Mouse (Mus musculus): ENCODE results near the gene Tmem179. TPM values are rescaled to one million over a fixed set of nuclear protein-coding genes. Genes with fewer than 3 reads are reported as not detected.

Gene Tmem179
- total and polyA plus RNA-seq, 3 experiments, result not detected

DNA sequence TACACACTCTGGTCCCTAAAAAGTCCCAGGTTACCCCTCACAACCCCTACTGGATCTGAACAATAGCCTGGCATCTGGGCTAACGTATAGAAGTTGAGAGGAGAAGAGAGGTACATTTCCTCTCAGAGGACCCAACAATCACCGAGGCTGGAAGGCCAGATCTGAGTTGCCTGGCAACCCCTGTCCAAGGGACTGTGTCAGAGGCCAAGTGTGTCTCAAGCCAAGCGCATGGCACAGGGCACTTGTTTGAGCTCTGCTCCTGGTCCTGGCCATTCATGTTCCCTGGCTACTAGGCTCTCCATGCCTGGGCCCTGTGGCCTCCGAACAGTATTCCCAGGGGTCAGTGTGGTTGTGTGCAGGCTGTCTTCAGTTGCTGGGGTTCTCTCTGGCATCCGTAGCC is 20.4 kb downstream of the Tmem179 start:
- in situ Hi-C loops (cut with MboI; ENCODE audit: low pct_ligation_motif_present, low pct_unique_long_range_greater_than_20kb, low sequenced_read_pairs) (no loop called here), dilution Hi-C loops (cut with MboI; ENCODE audit: extremely low pct_ligation_motif_present, extremely low pct_unique_long_range_greater_than_20kb, low sequenced_read_pairs) (no loop called here)
- TF ChIP-seq CTCF (conservative IDR thresholded peaks at IDR 0.05 in 1 of 2, IDR thresholded peaks at IDR 0.05 in 1 of 2; ENCODE audit: low read depth in 2 of 2, low read length in 2 of 2) (no peak), MEF2A (IDR thresholded peaks at IDR 0.05; ENCODE audit: borderline replicate concordance, low read depth, low read length) (no peak), USF2 (conservative IDR thresholded peaks at IDR 0.05; ENCODE audit: low read depth, low read length) (no peak), CHD2 (IDR thresholded peaks at IDR 0.05; ENCODE audit: low read length) (no peak)
- Histone ChIP-seq H3K4me3 (replicated peaks in 1 of 3; ENCODE audit: low read depth in 2 of 3, low read length in 2 of 3, poor library complexity in 1 of 3) (no peak overlapping the region), H3K9me3 (replicated peaks; ENCODE audit: low read length) (peaks cover 2% of the 10 kb centered on the region), H3K27me3 (replicated peaks) (peaks cover 85% of the 10 kb centered on the region), H3K4me2 (ENCODE audit: insufficient read depth, low read depth, poor library complexity, severe bottlenecking) (no peak overlapping the region), H3K79me2 (replicated peaks; ENCODE audit: control insufficient read depth, extremely low read depth, insufficient read depth, poor library complexity, severe bottlenecking) (no peaks in the 10 kb centered on the region), H3K36me3 (replicated peaks in 1 of 2; ENCODE audit: control insufficient read depth in 1 of 2, insufficient read depth in 1 of 2, low read length in 1 of 2) (no peaks in the 10 kb centered on the region), H3K9ac (ENCODE audit: insufficient read depth, low read depth) (no peak overlapping the region), H3K27ac (ENCODE audit: insufficient read depth, low read depth) (no peak overlapping the region), H3K4me1 (ENCODE audit: control insufficient read depth in 1 of 2, insufficient read depth in 2 of 2) (no peaks in the 10 kb centered on the region; a peak in 1 of 4 replicates)
- no peak for DNase-seq (ENCODE audit: extremely low read depth)

DNA sequence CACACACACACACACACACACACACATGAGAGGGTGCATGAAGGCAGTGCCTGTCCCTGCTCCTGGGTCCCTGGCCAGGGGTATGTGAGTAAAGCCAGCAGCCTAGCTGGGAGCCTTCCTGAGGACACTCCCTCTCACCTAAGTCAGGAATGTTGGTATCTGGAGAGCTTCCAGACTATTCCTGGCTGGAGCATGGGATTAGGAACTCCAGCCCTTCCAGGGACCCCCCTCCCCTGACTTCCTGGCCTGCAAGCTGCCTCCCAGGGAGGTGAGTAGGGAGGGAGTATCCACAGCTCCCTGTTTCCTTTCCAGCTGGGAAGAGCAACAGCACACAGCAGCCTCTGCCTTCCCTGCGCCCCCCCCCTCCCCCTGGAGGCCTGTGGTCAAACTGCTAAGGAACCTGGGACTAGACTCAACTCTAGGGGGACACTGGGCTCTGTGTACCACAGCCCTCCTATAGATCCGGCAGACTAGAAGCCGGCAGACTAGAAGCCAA is 26.1 kb downstream of the Tmem179 start:
- dilution Hi-C loops (cut with MboI; ENCODE audit: extremely low pct_ligation_motif_present, extremely low pct_unique_long_range_greater_than_20kb, low sequenced_read_pairs) (no loop called here), in situ Hi-C loops (cut with MboI; ENCODE audit: low pct_ligation_motif_present, low pct_unique_long_range_greater_than_20kb, low sequenced_read_pairs) (no loop called here)
- Histone ChIP-seq H3K9me3 (replicated peaks; ENCODE audit: low read length) (no peaks in the 10 kb centered on the region), H3K27ac (ENCODE audit: insufficient read depth, low read depth) (no peak overlapping the region), H3K36me3 (replicated peaks in 1 of 2; ENCODE audit: control insufficient read depth in 1 of 2, insufficient read depth in 1 of 2, low read length in 1 of 2) (no peaks in the 10 kb centered on the region), H3K4me2 (ENCODE audit: insufficient read depth, low read depth, poor library complexity, severe bottlenecking) (no peak overlapping the region), H3K4me1 (ENCODE audit: control insufficient read depth in 1 of 2, insufficient read depth in 2 of 2) (no peaks in the 10 kb centered on the region; a peak in 1 of 4 replicates), H3K27me3 (replicated peaks) (peaks cover 75% of the 10 kb centered on the region), H3K4me3 (replicated peaks in 1 of 3; ENCODE audit: low read depth in 2 of 3, low read length in 2 of 3, poor library complexity in 1 of 3) (no peak overlapping the region), H3K79me2 (replicated peaks; ENCODE audit: control insufficient read depth, extremely low read depth, insufficient read depth, poor library complexity, severe bottlenecking) (no peaks in the 10 kb centered on the region), H3K9ac (ENCODE audit: insufficient read depth, low read depth) (no peak overlapping the region)
- TF ChIP-seq ZMIZ1 (IDR thresholded peaks at IDR 0.05; ENCODE audit: low read depth, low read length) (no peak), USF2 (conservative IDR thresholded peaks at IDR 0.05; ENCODE audit: low read depth, low read length) (no peak), MEF2A (IDR thresholded peaks at IDR 0.05; ENCODE audit: borderline replicate concordance, low read depth, low read length) (no peak), MAX (IDR thresholded peaks at IDR 0.05; ENCODE audit: low read length) (no peak), RCOR1 (conservative IDR thresholded peaks at IDR 0.05; ENCODE audit: low read depth, low read length) (no peak), TBP (conservative IDR thresholded peaks at IDR 0.05; ENCODE audit: low read depth, low read length) (no peak), USF1 (IDR thresholded peaks at IDR 0.05; ENCODE audit: low read depth, low read length) (no peak), EP300 (IDR thresholded peaks at IDR 0.05; ENCODE audit: low read length) (no peak), ETS1 (conservative IDR thresholded peaks at IDR 0.05; ENCODE audit: low read depth, low read length) (no peak), NRF1 (IDR thresholded peaks at IDR 0.05; ENCODE audit: low read depth, low read length) (no peak), MAZ (IDR thresholded peaks at IDR 0.05; ENCODE audit: low read depth, low read length) (no peak), MYC (IDR thresholded peaks at IDR 0.05; ENCODE audit: low read depth, low read length) (no peak), ZNF384 (IDR thresholded peaks at IDR 0.05; ENCODE audit: low read depth, low read length) (no peak)
- DNase-seq (ENCODE audit: extremely low read depth), result no peak
